Mouse (Mus musculus): Measurements from ENCODE around the gene Zcchc2. TPM values are rescaled to one million over a fixed set of nuclear protein-coding genes. Genes with fewer than 3 reads are reported as not detected.

Zcchc2 gene
- total and polyA plus RNA-seq, 3 experiments: 6.8 to 12.6 (median 7.8) TPM

GRCm38 (mm10) chr1:106071237-106072070 lies 81.2 kb downstream of the Zcchc2 start:
- Histone ChIP-seq H3K27me3 (replicated peaks) (no peaks in the 10 kb centered on the region), H3K9me3 (replicated peaks; ENCODE audit: low read length) (no peaks in the 10 kb centered on the region), H3K27ac (ENCODE audit: insufficient read depth, low read depth) (no peak overlapping the region), H3K4me1 (ENCODE audit: control insufficient read depth in 1 of 2, insufficient read depth in 2 of 2) (peaks cover 0 to 17% of the 10 kb centered on the region in 2 experiments; a peak in 1 of 4 replicates), H3K9ac (ENCODE audit: insufficient read depth, low read depth) (no peak overlapping the region), H3K79me2 (replicated peaks; ENCODE audit: control insufficient read depth, extremely low read depth, insufficient read depth, poor library complexity, severe bottlenecking) (no peaks in the 10 kb centered on the region), H3K4me2 (ENCODE audit: insufficient read depth, low read depth, poor library complexity, severe bottlenecking) (peak overlapping the region; percentile 23; the same call in 1 of the 2 replicates), H3K36me3 (replicated peaks in 1 of 2; ENCODE audit: control insufficient read depth in 1 of 2, insufficient read depth in 1 of 2, low read length in 1 of 2) (no peaks in the 10 kb centered on the region), H3K4me3 (replicated peaks in 1 of 3; ENCODE audit: low read depth in 2 of 3, low read length in 2 of 3, poor library complexity in 1 of 3) (no peak overlapping the region)
- dilution Hi-C loops (cut with MboI; ENCODE audit: extremely low pct_ligation_motif_present, extremely low pct_unique_long_range_greater_than_20kb, low sequenced_read_pairs): no loop called here
- in situ Hi-C loops (cut with MboI; ENCODE audit: low pct_ligation_motif_present, low pct_unique_long_range_greater_than_20kb, low sequenced_read_pairs): loop anchor here (5.0 to 25.0 kb wide), 2 partner anchors 76 to 641 kb away; partner anchors contain the start of gene Bcl2
- TF ChIP-seq CTCF (conservative IDR thresholded peaks at IDR 0.05 in 1 of 2, IDR thresholded peaks at IDR 0.05 in 1 of 2; ENCODE audit: low read depth in 2 of 2, low read length in 2 of 2): peak; percentile 95 to 96
- TF ChIP-seq RAD21 (IDR thresholded peaks at IDR 0.05; ENCODE audit: low read depth, low read length): peak; percentile 99
- no peak for TF ChIP-seq RCOR1 (conservative IDR thresholded peaks at IDR 0.05; ENCODE audit: low read depth, low read length)
- TF ChIP-seq CHD2 (IDR thresholded peaks at IDR 0.05; ENCODE audit: low read length): no peak
- peak; percentile 91 for TF ChIP-seq SMC3 (IDR thresholded peaks at IDR 0.05; ENCODE audit: low read depth, low read length)
- TF ChIP-seq ZC3H11A (IDR thresholded peaks at IDR 0.05; ENCODE audit: low read depth, low read length): peak; percentile 87
- DNase-seq (ENCODE audit: extremely low read depth): peak; percentile 86

GRCm38 (mm10) chr1:106072071-106072440 lies 81.8 kb downstream of the Zcchc2 start:
- in situ Hi-C loops (cut with MboI; ENCODE audit: low pct_ligation_motif_present, low pct_unique_long_range_greater_than_20kb, low sequenced_read_pairs) (loop anchor here (5.0 to 25.0 kb wide), 2 partner anchors 75 to 640 kb away; partner anchors contain the start of gene Bcl2), dilution Hi-C loops (cut with MboI; ENCODE audit: extremely low pct_ligation_motif_present, extremely low pct_unique_long_range_greater_than_20kb, low sequenced_read_pairs) (no loop called here)
- no peaks in the 10 kb centered on the region for H3K27me3 ChIP-seq (replicated peaks)
- H3K9me3 ChIP-seq (replicated peaks; ENCODE audit: low read length): no peaks in the 10 kb centered on the region
- DNase-seq (ENCODE audit: extremely low read depth): no peak
- H3K4me1 ChIP-seq (ENCODE audit: control insufficient read depth in 1 of 2, insufficient read depth in 2 of 2): peaks cover 0 to 17% of the 10 kb centered on the region in 2 experiments; a peak in 1 of 4 replicates
- no peaks in the 10 kb centered on the region for H3K36me3 ChIP-seq (replicated peaks in 1 of 2; ENCODE audit: control insufficient read depth in 1 of 2, insufficient read depth in 1 of 2, low read length in 1 of 2)
- no peaks in the 10 kb centered on the region for H3K79me2 ChIP-seq (replicated peaks; ENCODE audit: control insufficient read depth, extremely low read depth, insufficient read depth, poor library complexity, severe bottlenecking)
- no peak overlapping the region for H3K4me2 ChIP-seq (ENCODE audit: insufficient read depth, low read depth, poor library complexity, severe bottlenecking)
- no peak overlapping the region for H3K9ac ChIP-seq (ENCODE audit: insufficient read depth, low read depth)
- no peak overlapping the region for H3K27ac ChIP-seq (ENCODE audit: insufficient read depth, low read depth)
- no peak for TF ChIP-seq IRF4 (IDR thresholded peaks at IDR 0.05; ENCODE audit: low read depth, low read length)
- H3K4me3 ChIP-seq (replicated peaks in 1 of 3; ENCODE audit: low read depth in 2 of 3, low read length in 2 of 3, poor library complexity in 1 of 3): no peak overlapping the region

- no peak overlapping the region for H3K4me3 ChIP-seq (replicated peaks in 1 of 3; ENCODE audit: low read depth in 2 of 3, low read length in 2 of 3, poor library complexity in 1 of 3)
- peaks cover 0 to 17% of the 10 kb centered on the region in 2 experiments; a peak in 1 of 4 replicates for H3K4me1 ChIP-seq (ENCODE audit: control insufficient read depth in 1 of 2, insufficient read depth in 2 of 2)
- no peaks in the 10 kb centered on the region for H3K9me3 ChIP-seq (replicated peaks; ENCODE audit: low read length)
- no peak overlapping the region for H3K4me2 ChIP-seq (ENCODE audit: insufficient read depth, low read depth, poor library complexity, severe bottlenecking)
- dilution Hi-C loops (cut with MboI; ENCODE audit: extremely low pct_ligation_motif_present, extremely low pct_unique_long_range_greater_than_20kb, low sequenced_read_pairs): no loop called here
- TF ChIP-seq ZKSCAN1 (IDR thresholded peaks at IDR 0.05; ENCODE audit: borderline replicate concordance, low read depth, low read length): no peak
- TF ChIP-seq MYC (IDR thresholded peaks at IDR 0.05; ENCODE audit: low read depth, low read length): no peak
- no peak for DNase-seq (ENCODE audit: extremely low read depth)
- H3K27me3 ChIP-seq (replicated peaks): no peaks in the 10 kb centered on the region
- no peak overlapping the region for H3K27ac ChIP-seq (ENCODE audit: insufficient read depth, low read depth)
- no peaks in the 10 kb centered on the region for H3K36me3 ChIP-seq (replicated peaks in 1 of 2; ENCODE audit: control insufficient read depth in 1 of 2, insufficient read depth in 1 of 2, low read length in 1 of 2)
- H3K9ac ChIP-seq (ENCODE audit: insufficient read depth, low read depth): no peak overlapping the region
- in situ Hi-C loops (cut with MboI; ENCODE audit: low pct_ligation_motif_present, low pct_unique_long_range_greater_than_20kb, low sequenced_read_pairs): loop anchor here (5.0 to 25.0 kb wide), 2 partner anchors 74 to 639 kb away; partner anchors contain the start of gene Bcl2
- H3K79me2 ChIP-seq (replicated peaks; ENCODE audit: control insufficient read depth, extremely low read depth, insufficient read depth, poor library complexity, severe bottlenecking): no peaks in the 10 kb centered on the region
Measured at GRCm38 (mm10) chr1:106073166-106073565, 83.0 kb downstream of the Zcchc2 start.

Measured in CH12.LX (cell line).